Mouse (Mus musculus) ES-E14 (cell line): ENCODE results near the gene F2. TPM values are rescaled to one million over a fixed set of nuclear protein-coding genes. Genes with fewer than 3 reads are reported as not detected.

Source experiments
- DNase-seq: peaks from one replicate; pipeline ENCODE4 v3.0.0-alpha.2; 2013; ENCODE audit warnings: low read depth, low spot score
- H3K27ac ChIP-seq: 2 replicates; pipeline ENCODE4 v1.5.1; 2012; ENCODE audit warnings: low read depth, mild to moderate bottlenecking, low read length, moderate library complexity, mixed read lengths; ENCODE audit not compliant: poor library complexity, insufficient read depth, severe bottlenecking
- H3K36me3 ChIP-seq: 2 replicates; pipeline ENCODE4 v1.6.1; 2012; ENCODE audit warnings: mild to moderate bottlenecking, low read length, moderate library complexity, mixed read lengths; ENCODE audit not compliant: control insufficient read depth, poor library complexity, insufficient read depth, severe bottlenecking
- H3K4me1 ChIP-seq, 2 experiments: fragments of 150-350 bp in 1 of 2; sonication (generic) in 1 of 2; 2 replicates each; pipeline ENCODE4 v1.6.1; 2012; ENCODE audit warnings: low read length in 2 of 2, mild to moderate bottlenecking in 1 of 2, mixed read lengths in 1 of 2; ENCODE audit not compliant: control insufficient read depth in 2 of 2, insufficient read depth in 2 of 2, poor library complexity in 1 of 2
- H3K4me3 ChIP-seq, 2 experiments: fragments of 150-350 bp in 1 of 2; sonication (generic) in 1 of 2; 2 replicates each; pipeline ENCODE4 v1.5.1; 2012; ENCODE audit warnings: low read length in 2 of 2, low read depth in 1 of 2, mild to moderate bottlenecking in 1 of 2, mixed read lengths in 1 of 2; ENCODE audit not compliant: insufficient read depth in 1 of 2, poor library complexity in 1 of 2, severe bottlenecking in 1 of 2
- H3K9ac ChIP-seq: 2 replicates; pipeline ENCODE4 v1.6.1; 2012; ENCODE audit warnings: low read depth, mild to moderate bottlenecking, low read length, mixed read lengths; ENCODE audit not compliant: poor library complexity, insufficient read depth, severe bottlenecking
- H3K9me3 ChIP-seq: fragments of 150-350 bp; sonication (generic); 2 replicates; pipeline ENCODE4 v1.6.1; 2012; ENCODE audit warnings: low read depth, mild to moderate bottlenecking, low read length; ENCODE audit not compliant: control insufficient read depth, insufficient read depth
- CHD2 ChIP-seq: IDR thresholded peaks from 2 replicates; pipeline ENCODE4 v1.6.1; 2014; ENCODE audit warnings: mild to moderate bottlenecking, low read depth, low read length, inconsistent platforms
- HCFC1 ChIP-seq: IDR thresholded peaks from 2 replicates; pipeline ENCODE4 v1.6.1; 2012; ENCODE audit warnings: low read length, inconsistent platforms, borderline replicate concordance; ENCODE audit not compliant: insufficient read depth
- MAFK ChIP-seq: IDR thresholded peaks from 2 replicates; pipeline ENCODE4 v1.6.1; 2014; ENCODE audit warnings: mild to moderate bottlenecking, low read depth, low read length, inconsistent platforms; ENCODE audit not compliant: insufficient read depth
- ZC3H11A ChIP-seq: IDR thresholded peaks from 2 replicates; pipeline ENCODE4 v1.6.1; 2012; ENCODE audit warnings: low read depth, mild to moderate bottlenecking, inconsistent platforms, low read length, borderline replicate concordance
- ZNF384 ChIP-seq: IDR thresholded peaks from 2 replicates; pipeline ENCODE4 v1.6.1; 2012; ENCODE audit warnings: low read depth, low read length, inconsistent platforms
- in situ Hi-C, 2 experiments: fragments of 600-800 bp; cut with MboI; formaldehyde crosslinking; loops; one replicate each; pipeline ENCODE4 v1.15.1; 2025; ENCODE audit warnings: low sequenced_read_pairs in 2 of 2, inconsistent platforms in 1 of 2; ENCODE audit not compliant: unreplicated experiment in 2 of 2
- total RNA-seq: library from RNA; depleted of rRNA; stranded (reverse); fragments of 300-350 nt; gene quantifications from 2 replicates; pipeline ENCODE4 v1.2.3, GENCODE M21; 2012

F2 gene
- total RNA-seq, 1 experiment, result 1.4 TPM

DNA sequence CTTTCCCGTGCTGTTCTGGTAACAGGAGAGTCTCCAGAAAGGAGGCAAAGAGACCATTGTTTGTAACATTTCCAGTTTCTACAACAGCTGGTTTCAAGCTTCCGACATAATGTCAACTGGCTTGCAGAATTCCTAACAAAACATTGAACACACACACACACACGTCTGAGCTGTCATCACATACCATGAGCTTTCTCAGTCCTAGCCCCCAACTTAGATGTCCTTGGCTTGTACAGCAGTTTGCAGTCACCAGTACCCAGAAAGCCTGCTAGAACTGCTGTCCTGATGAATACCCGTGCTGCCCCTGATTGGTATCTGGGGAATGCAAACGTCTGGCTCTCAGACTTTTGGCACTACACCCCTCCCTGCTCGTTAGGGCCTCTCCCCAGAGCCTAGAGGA, 19.6 kb upstream of the F2 start:
- Histone ChIP-seq H3K27ac (no peak overlapping the region), H3K36me3 (peaks cover 12% of the 10 kb centered on the region), H3K4me3 (no peak overlapping the region), H3K4me1 (peaks cover 2 to 6% of the 10 kb centered on the region in 2 experiments; a peak in 1 of 4 replicates), H3K9me3 (no peaks in the 10 kb centered on the region), H3K9ac (no peak overlapping the region)
- in situ Hi-C loops, result no loop called here
- TF ChIP-seq ZC3H11A (no peak), CHD2 (no peak), HCFC1 (no peak), MAFK (no peak), ZNF384 (no peak)
- DNase-seq, result no peak

DNA sequence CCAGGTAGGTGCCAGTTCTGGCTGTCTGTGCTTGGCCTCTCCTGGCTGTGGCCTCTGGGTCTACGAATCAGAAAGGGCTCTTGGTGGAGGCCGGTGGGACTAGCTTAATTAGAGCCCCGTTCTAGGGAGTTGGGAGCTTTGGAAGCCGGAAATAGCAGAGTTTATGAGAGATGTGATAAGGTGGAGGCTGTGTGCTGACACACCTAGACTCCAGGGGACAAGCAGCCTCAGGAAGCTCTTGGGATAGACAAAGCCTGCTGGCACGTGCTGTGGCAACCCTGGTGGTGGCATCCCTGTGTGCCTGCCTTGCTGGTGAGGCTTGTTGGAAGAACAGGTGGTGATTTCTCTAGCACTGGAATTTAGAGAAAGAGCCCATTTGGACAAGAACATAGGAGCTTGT, 19.2 kb upstream of the F2 start:
- no peak for TF ChIP-seq ZNF384
- TF ChIP-seq ZC3H11A, result no peak
- no peak for TF ChIP-seq CHD2
- no peak for TF ChIP-seq MAFK
- no peak for TF ChIP-seq HCFC1
- H3K9me3 ChIP-seq, result no peaks in the 10 kb centered on the region
- H3K27ac ChIP-seq, result no peak overlapping the region
- no peak overlapping the region for H3K4me3 ChIP-seq
- peaks cover 2 to 6% of the 10 kb centered on the region in 2 experiments; a peak in 1 of 4 replicates for H3K4me1 ChIP-seq
- H3K36me3 ChIP-seq, result peaks cover 12% of the 10 kb centered on the region
- H3K9ac ChIP-seq, result no peak overlapping the region
- DNase-seq, result no peak
- in situ Hi-C loops, result no loop called here

GRCm38 (mm10) chr2:91652863-91653262, 16.6 kb upstream of the F2 start:
- Histone ChIP-seq H3K9ac (no peak overlapping the region), H3K4me3 (no peak overlapping the region), H3K36me3 (peaks cover 13% of the 10 kb centered on the region), H3K27ac (no peak overlapping the region), H3K9me3 (no peaks in the 10 kb centered on the region), H3K4me1 (peaks cover 2 to 6% of the 10 kb centered on the region in 2 experiments; a peak in 1 of 4 replicates)
- TF ChIP-seq CHD2, result no peak
- TF ChIP-seq HCFC1, result no peak
- no peak for TF ChIP-seq ZC3H11A
- TF ChIP-seq ZNF384, result no peak
- TF ChIP-seq MAFK, result no peak
- no peak for DNase-seq
- in situ Hi-C loops, result no loop called here

DNA sequence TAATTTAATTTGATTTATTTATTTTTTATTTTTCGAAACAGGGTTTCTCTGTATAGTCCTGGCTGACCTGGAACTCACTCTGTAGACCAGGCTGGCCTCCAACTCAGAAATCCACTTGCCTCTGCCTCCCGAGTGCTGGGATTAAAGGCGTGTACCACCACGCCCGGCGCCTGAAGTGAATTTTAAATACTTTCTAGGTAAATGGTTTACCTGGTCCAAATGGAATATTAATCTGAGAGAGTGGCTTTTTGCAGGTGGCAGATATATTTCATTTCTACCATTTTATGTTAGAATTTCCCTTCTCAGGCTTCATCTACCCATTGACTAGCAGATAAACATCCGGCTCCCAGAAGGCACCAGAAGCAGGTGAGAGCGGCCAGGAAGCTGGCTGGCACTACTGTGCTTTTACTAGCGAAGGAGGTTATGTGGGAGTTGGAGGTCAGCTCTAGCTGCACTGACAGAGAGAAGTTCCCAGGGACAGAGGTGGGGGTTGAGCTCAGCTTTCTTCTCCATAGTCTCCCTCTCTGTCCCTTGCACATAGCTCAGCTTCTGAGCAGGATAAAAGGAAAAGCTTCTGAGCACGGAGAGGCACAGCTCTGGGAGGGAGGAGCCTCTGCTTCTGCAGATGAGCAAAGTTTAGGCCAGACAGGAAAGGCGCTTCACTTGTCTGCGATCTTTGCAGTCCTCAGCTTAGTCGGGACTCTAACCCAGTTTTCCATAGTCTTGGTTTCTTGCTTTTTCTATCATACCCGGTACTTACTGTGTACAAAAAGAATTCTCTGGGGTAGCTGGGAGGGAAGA, 15.4 kb upstream of the F2 start:
- H3K36me3 ChIP-seq, result peaks cover 23% of the 10 kb centered on the region
- TF ChIP-seq ZC3H11A (no peak), HCFC1 (no peak), CHD2 (no peak), ZNF384 (no peak), MAFK (no peak)
- H3K4me1 ChIP-seq, result peaks cover 2 to 3% of the 10 kb centered on the region in 2 experiments; a peak in 1 of 4 replicates
- in situ Hi-C loops, result no loop called here
- H3K4me3 ChIP-seq, result no peak overlapping the region
- H3K9ac ChIP-seq, result no peak overlapping the region
- H3K27ac ChIP-seq, result no peak overlapping the region
- DNase-seq, result no peak
- no peaks in the 10 kb centered on the region for H3K9me3 ChIP-seq
